Mouse (Mus musculus): ENCODE measurements around the gene Rapgef4.

GRCm38 (mm10) chr2:72116698-72117097 is 135.7 kb downstream of the Rapgef4 start:
- TF ChIP-seq CTCF (IDR thresholded peaks at IDR 0.05) (no peak), POLR2A (IDR thresholded peaks at IDR 0.05; ENCODE audit: insufficient read depth, low read depth, low read length) (no peak)

All from heart, adult 2 months (tissue).